Mouse (Mus musculus): ENCODE results near the gene Chgb. TPM values are rescaled to one million over a fixed set of nuclear protein-coding genes. Genes with fewer than 3 reads are reported as not detected.

Gene Chgb
- polyA plus RNA-seq (2016; fragmentation: Nextera tagmentation; extraction: Ambion mirVana), result 42.9 and 50.2 TPM in 2 replicates

- whole genome bisulfite sequencing, result 7% methylated on average over 4 of the region's 4 CpGs
- H3K9ac ChIP-seq (replicated peaks), result peak within 1 kb of the TSS; percentile 73
- H3K4me2 ChIP-seq (replicated peaks), result peak within 1 kb of the TSS; percentile 70
- H3K27me3 ChIP-seq, result no peaks in the 10 kb centered on the region
- H3K9me3 ChIP-seq, result no peaks in the 10 kb centered on the region
- H3K4me3 ChIP-seq, result peak within 1 kb of the TSS; percentile 49
- H3K36me3 ChIP-seq, result no peaks in the 10 kb centered on the region
- no peaks in the 10 kb centered on the region for H3K4me1 ChIP-seq
- ATAC-seq (ENCODE audit: low FRiP score, low read depth), result no peak; the same call in 1 of the 2 replicates
- peak within 1 kb of the TSS; percentile 96 for H3K27ac ChIP-seq (replicated peaks)
Measured at GRCm38 (mm10) chr2:132780978-132781377, at the start of gene Chgb. TSS of gene Chgb (plus strand) at chr2:132781278.

GRCm38 (mm10) chr2:132732940-132733339 is 48.1 kb upstream of the Chgb start:
- no peak overlapping the region for H3K4me2 ChIP-seq (replicated peaks)
- H3K9me3 ChIP-seq, result no peaks in the 10 kb centered on the region
- 84% methylated on average over 5 of the region's 5 CpGs for WGBS
- H3K9ac ChIP-seq (replicated peaks), result no peak overlapping the region
- H3K27ac ChIP-seq (replicated peaks), result no peak overlapping the region
- H3K27me3 ChIP-seq, result no peaks in the 10 kb centered on the region
- ATAC-seq (ENCODE audit: low FRiP score, low read depth), result no peak
- H3K4me1 ChIP-seq, result no peaks in the 10 kb centered on the region
- no peaks in the 10 kb centered on the region for H3K36me3 ChIP-seq
- H3K4me3 ChIP-seq, result no peak overlapping the region

- Histone ChIP-seq H3K4me1 (no peaks in the 10 kb centered on the region), H3K9me3 (no peaks in the 10 kb centered on the region), H3K27ac (replicated peaks) (no peak overlapping the region), H3K4me2 (replicated peaks) (no peak overlapping the region), H3K9ac (replicated peaks) (no peak overlapping the region), H3K36me3 (no peaks in the 10 kb centered on the region), H3K4me3 (no peak overlapping the region), H3K27me3 (no peaks in the 10 kb centered on the region)
- no peak for ATAC-seq (ENCODE audit: low FRiP score, low read depth)
- WGBS, result 93% methylated on average over 10 of the region's 10 CpGs
Measured at GRCm38 (mm10) chr2:132733603-132734573, 47.2 kb upstream of the Chgb start.

GRCm38 (mm10) chr2:132738816-132739432 is 42.2 kb upstream of the Chgb start:
- H3K27me3 ChIP-seq, result no peaks in the 10 kb centered on the region
- no peak overlapping the region for H3K4me2 ChIP-seq (replicated peaks)
- H3K9me3 ChIP-seq, result no peaks in the 10 kb centered on the region
- no peak for ATAC-seq (ENCODE audit: low FRiP score, low read depth)
- no peak overlapping the region for H3K27ac ChIP-seq (replicated peaks)
- H3K4me1 ChIP-seq, result peaks cover 8% of the 10 kb centered on the region
- WGBS, result 68% methylated on average over 2 of the region's 2 CpGs
- no peaks in the 10 kb centered on the region for H3K36me3 ChIP-seq
- H3K4me3 ChIP-seq, result no peak overlapping the region
- H3K9ac ChIP-seq (replicated peaks), result no peak overlapping the region

GRCm38 (mm10) chr2:132741862-132742347 is 39.2 kb upstream of the Chgb start:
- Histone ChIP-seq H3K4me3 (no peak overlapping the region), H3K9me3 (no peaks in the 10 kb centered on the region), H3K27ac (replicated peaks) (no peak overlapping the region; the same call in 1 of the 2 replicates), H3K36me3 (no peaks in the 10 kb centered on the region), H3K4me1 (peaks cover 8% of the 10 kb centered on the region), H3K27me3 (no peaks in the 10 kb centered on the region), H3K9ac (replicated peaks) (no peak overlapping the region; the same call in 1 of the 2 replicates), H3K4me2 (replicated peaks) (no peak overlapping the region)
- peak; percentile 54 for ATAC-seq (ENCODE audit: low FRiP score, low read depth)
- WGBS, result 37% methylated on average over 8 of the region's 8 CpGs

GRCm38 (mm10) chr2:132744866-132745265 is 36.2 kb upstream of the Chgb start:
- no peak overlapping the region for H3K27ac ChIP-seq (replicated peaks)
- WGBS, result 88% methylated on average over 5 of the region's 5 CpGs
- no peak overlapping the region for H3K4me3 ChIP-seq
- H3K9ac ChIP-seq (replicated peaks), result no peak overlapping the region
- H3K9me3 ChIP-seq, result no peaks in the 10 kb centered on the region
- no peaks in the 10 kb centered on the region for H3K36me3 ChIP-seq
- no peak overlapping the region for H3K4me2 ChIP-seq (replicated peaks)
- H3K4me1 ChIP-seq, result peaks cover 8% of the 10 kb centered on the region
- no peak for ATAC-seq (ENCODE audit: low FRiP score, low read depth)
- no peaks in the 10 kb centered on the region for H3K27me3 ChIP-seq

- Histone ChIP-seq H3K36me3 (no peaks in the 10 kb centered on the region), H3K27me3 (no peaks in the 10 kb centered on the region), H3K4me3 (no peak overlapping the region), H3K9me3 (no peaks in the 10 kb centered on the region), H3K4me2 (replicated peaks) (no peak overlapping the region), H3K4me1 (peaks cover 8% of the 10 kb centered on the region), H3K9ac (replicated peaks) (no peak overlapping the region), H3K27ac (replicated peaks) (no peak overlapping the region)
- ATAC-seq (ENCODE audit: low FRiP score, low read depth), result no peak
- 86% methylated on average over 3 of the region's 3 CpGs for WGBS
Measured at GRCm38 (mm10) chr2:132746108-132746507, 35.0 kb upstream of the Chgb start.

GRCm38 (mm10) chr2:132750726-132751125 is 30.4 kb upstream of the Chgb start:
- no peak overlapping the region for H3K4me3 ChIP-seq
- H3K4me2 ChIP-seq (replicated peaks), result no peak overlapping the region
- no peak for ATAC-seq (ENCODE audit: low FRiP score, low read depth)
- no peaks in the 10 kb centered on the region for H3K9me3 ChIP-seq
- no peak overlapping the region for H3K27ac ChIP-seq (replicated peaks)
- H3K27me3 ChIP-seq, result no peaks in the 10 kb centered on the region
- no peaks in the 10 kb centered on the region for H3K36me3 ChIP-seq
- H3K4me1 ChIP-seq, result peaks cover 14% of the 10 kb centered on the region
- no peak overlapping the region for H3K9ac ChIP-seq (replicated peaks)

- Histone ChIP-seq H3K27ac (replicated peaks) (peak overlapping the region; percentile 20; the same call in 1 of the 2 replicates), H3K4me2 (replicated peaks) (no peak overlapping the region), H3K9ac (replicated peaks) (no peak overlapping the region), H3K9me3 (no peaks in the 10 kb centered on the region), H3K27me3 (no peaks in the 10 kb centered on the region), H3K4me3 (no peak overlapping the region), H3K36me3 (no peaks in the 10 kb centered on the region), H3K4me1 (peaks cover 14% of the 10 kb centered on the region)
- 60% methylated on average over 15 of the region's 15 CpGs for WGBS
- ATAC-seq (ENCODE audit: low FRiP score, low read depth), result peak; percentile 47
Measured at GRCm38 (mm10) chr2:132751141-132752066, 29.7 kb upstream of the Chgb start.

GRCm38 (mm10) chr2:132752398-132752797 is 28.7 kb upstream of the Chgb start:
- ATAC-seq (ENCODE audit: low FRiP score, low read depth), result no peak
- WGBS, result 87% methylated on average over 2 of the region's 2 CpGs
- Histone ChIP-seq H3K36me3 (no peaks in the 10 kb centered on the region), H3K27ac (replicated peaks) (no peak overlapping the region), H3K9ac (replicated peaks) (no peak overlapping the region), H3K9me3 (no peaks in the 10 kb centered on the region), H3K4me2 (replicated peaks) (no peak overlapping the region), H3K4me1 (peaks cover 14% of the 10 kb centered on the region), H3K4me3 (no peak overlapping the region), H3K27me3 (no peaks in the 10 kb centered on the region)

- H3K36me3 ChIP-seq, result no peaks in the 10 kb centered on the region
- H3K4me3 ChIP-seq, result no peak overlapping the region
- H3K27ac ChIP-seq (replicated peaks), result no peak overlapping the region
- no peak overlapping the region for H3K9ac ChIP-seq (replicated peaks)
- no peak overlapping the region for H3K4me2 ChIP-seq (replicated peaks)
- no peaks in the 10 kb centered on the region for H3K9me3 ChIP-seq
- no peak for ATAC-seq (ENCODE audit: low FRiP score, low read depth)
- peaks cover 14% of the 10 kb centered on the region for H3K4me1 ChIP-seq
- 88% methylated on average over 3 of the region's 3 CpGs for WGBS
- H3K27me3 ChIP-seq, result no peaks in the 10 kb centered on the region
Measured at GRCm38 (mm10) chr2:132753137-132753536, 27.9 kb upstream of the Chgb start.
